ENCODE assay signal across 14 mouse cellular contexts in genomic region chr15:99431967-99432366, GRCm38 (mm10). TPM values are rescaled to one million over a fixed set of nuclear protein-coding genes. Genes with fewer than 3 reads are reported as not detected.
DNase-seq lines count a peak whose midpoint lies in the region; ATAC-seq lines count a peak whose summit lies in the region.
"Had no signal": no experiment of that assay in that cellular context is flagged by ENCODE, and none has a peak within 500 bp of the region (broad histone marks: within the 10 kb centered on the region; RNA-seq: fewer than 3 reads in every experiment).

No protein-coding gene starts in this region.

- no peak for ATAC-seq in embryonic facial prominence, embryonic 13.5 days (ENCODE audit: insufficient number of reproducible peaks, insufficient read depth, low FRiP score, low TSS enrichment, low read depth)
- peak; percentile 65 for ATAC-seq in kidney, embryonic 14.5 days (ENCODE audit: low FRiP score, low TSS enrichment)
- no peak for ATAC-seq in granulocyte monocyte progenitor cell, adult 5-6 weeks (replicated peaks; ENCODE audit: poor library complexity, severe bottlenecking)
- ATAC-seq: intestine, embryonic 15.5 days had no signal

- 77% methylated on average over 8 of the region's 8 CpGs for WGBS in embryonic facial prominence, embryonic 13.5 days
- 32% methylated on average over 8 of the region's 8 CpGs for WGBS in kidney, embryonic 14.5 days

- H3K4me1 ChIP-seq in embryonic facial prominence, embryonic 13.5 days, result peaks cover 18% of the 10 kb centered on the region; the same call in 1 of the 2 replicates
- H3K4me1 ChIP-seq in kidney, embryonic 14.5 days (ENCODE audit: control insufficient read depth, insufficient read depth, low read length), result peaks cover 30% of the 10 kb centered on the region

- H3K27ac ChIP-seq in embryonic facial prominence, embryonic 13.5 days, result 0 out of 2 replicates have a peak overlapping the region, but pooled peaks have one; percentile 11
- peak overlapping the region; percentile 9; the same call in 1 of the 2 replicates for H3K27ac ChIP-seq in kidney, embryonic 14.5 days (ENCODE audit: low read depth, low read length)
- H3K27ac ChIP-seq: intestine, embryonic 15.5 days; liver, embryonic 14.5 days had no signal

- no peaks in the 10 kb centered on the region for H3K9me3 ChIP-seq in embryonic facial prominence, embryonic 13.5 days
- H3K9me3 ChIP-seq in kidney, embryonic 14.5 days (ENCODE audit: control insufficient read depth, low read length), result no peaks in the 10 kb centered on the region
- H3K9me3 ChIP-seq: G1E; intestine, embryonic 15.5 days had no signal

- H3K36me3 ChIP-seq in embryonic facial prominence, embryonic 13.5 days, result peaks cover 75% of the 10 kb centered on the region
- H3K36me3 ChIP-seq in kidney, embryonic 14.5 days (ENCODE audit: control insufficient read depth, insufficient read depth, low read length), result peaks cover 53% of the 10 kb centered on the region

- peak; percentile 48 for DNase-seq in gastrocnemius, postnatal 25 days
- DNase-seq in gastrocnemius, adult 8-10 months (ENCODE audit: low spot score in 2 of 2), result no peak
- DNase-seq in 3134 (ENCODE audit: extremely low read depth, insufficient read length, low spot score), result peak; percentile 71
- DNase-seq in cerebellum, adult 11-12 months, result no peak
- DNase-seq in cerebellum, postnatal 25 days, result no peak
- DNase-seq: lung, postnatal 10 days; right cerebral cortex, postnatal 25 days had no signal

- H3K9ac ChIP-seq in embryonic facial prominence, embryonic 13.5 days, result no peak overlapping the region
- no peak overlapping the region for H3K9ac ChIP-seq in kidney, embryonic 14.5 days (ENCODE audit: low read depth, low read length)
- H3K9ac ChIP-seq: intestine, embryonic 15.5 days; liver, embryonic 14.5 days had no signal

- no peak overlapping the region for H3K4me2 ChIP-seq in embryonic facial prominence, embryonic 13.5 days
- H3K4me2 ChIP-seq in kidney, embryonic 14.5 days (replicated peaks; ENCODE audit: low read depth, low read length), result no peak overlapping the region
- H3K4me2 ChIP-seq: intestine, embryonic 15.5 days; midbrain, embryonic 11.5 days had no signal

- H3K27me3 ChIP-seq in embryonic facial prominence, embryonic 13.5 days, result no peaks in the 10 kb centered on the region
- no peaks in the 10 kb centered on the region for H3K27me3 ChIP-seq in kidney, embryonic 14.5 days (ENCODE audit: control insufficient read depth, insufficient read depth, low read length)
- H3K27me3 ChIP-seq: intestine, embryonic 15.5 days had no signal

- H3K4me3 ChIP-seq in embryonic facial prominence, embryonic 13.5 days, result no peak overlapping the region
- H3K4me3 ChIP-seq in kidney, embryonic 14.5 days (ENCODE audit: low read length), result no peak overlapping the region
- H3K4me3 ChIP-seq: intestine, embryonic 15.5 days had no signal

RNA-seq across cellular contexts. Expression of gene Nckap5l, which starts 25.6 kb away (rescaled TPM):
- 1 to 10 TPM; 3.1 to 4.8 TPM for total RNA-seq in gastrocnemius, postnatal 25 days (2021)
- 1 to 10 TPM; 1.5 to 2.2 (median 1.7) TPM for total RNA-seq in gastrocnemius, adult 8-10 months (2022)
- polyA plus RNA-seq in embryonic facial prominence, embryonic 13.5 days (2015; fragmentation: Nextera tagmentation; extraction: Ambion mirVana), result 9.4 and 10.3 TPM in 2 replicates
- 9.3 and 11.8 TPM in 2 replicates for polyA plus RNA-seq in kidney, embryonic 14.5 days (2014; fragmentation: Nextera tagmentation; extraction: Ambion mirVana)
- total RNA-seq in granulocyte monocyte progenitor cell, adult 5-6 weeks (2014; fragmentation: Nextera tagmentation), result 5.0 and 13.4 TPM in 2 replicates
- 0.26 and 7.5 TPM in 2 replicates for total RNA-seq in granulocyte monocyte progenitor cell, adult 5-6 weeks (2017)

RNA-seq across cellular contexts. Expression of gene Tmbim6, which starts 39.3 kb away (rescaled TPM):
- total RNA-seq in gastrocnemius, postnatal 25 days (2021), result 100 to 1,000 TPM; 153 to 164 TPM
- total RNA-seq in gastrocnemius, adult 8-10 months (2022), result 100 to 1,000 TPM; 194 to 210 (median 203) TPM
- 266 and 285 TPM in 2 replicates for polyA plus RNA-seq in embryonic facial prominence, embryonic 13.5 days (2015; fragmentation: Nextera tagmentation; extraction: Ambion mirVana)
- polyA plus RNA-seq in kidney, embryonic 14.5 days (2014; fragmentation: Nextera tagmentation; extraction: Ambion mirVana), result 321 and 409 TPM in 2 replicates
- 383 and 409 TPM in 2 replicates for total RNA-seq in granulocyte monocyte progenitor cell, adult 5-6 weeks (2014; fragmentation: Nextera tagmentation)
- total RNA-seq in granulocyte monocyte progenitor cell, adult 5-6 weeks (2017), result 163 and 164 TPM in 2 replicates

RNA-seq across cellular contexts. Expression of gene Bcdin3d, which starts 42.6 kb away (rescaled TPM):
- total RNA-seq in gastrocnemius, postnatal 25 days (2021), result 1 to 10 TPM; 3.0 to 4.1 TPM
- total RNA-seq in gastrocnemius, adult 8-10 months (2022), result 1 to 10 TPM; 3.6 to 6.2 (median 4.5) TPM
- 16.3 and 17.3 TPM in 2 replicates for polyA plus RNA-seq in embryonic facial prominence, embryonic 13.5 days (2015; fragmentation: Nextera tagmentation; extraction: Ambion mirVana)
- polyA plus RNA-seq in kidney, embryonic 14.5 days (2014; fragmentation: Nextera tagmentation; extraction: Ambion mirVana), result 13.2 and 16.9 TPM in 2 replicates
- total RNA-seq in granulocyte monocyte progenitor cell, adult 5-6 weeks (2014; fragmentation: Nextera tagmentation), result 3.1 and 3.6 TPM in 2 replicates
- 2.9 and 4.2 TPM in 2 replicates for total RNA-seq in granulocyte monocyte progenitor cell, adult 5-6 weeks (2017)

Comparison
In these comparisons a context has a peak if more than half of its experiments do, and no peak if none do; other contexts are left out.
1. DNase-seq: peak in gastrocnemius, postnatal 25 days (single experiment) and 3134 (single experiment); none in gastrocnemius, adult 8-10 months (0 of 2), cerebellum, adult 11-12 months (single experiment) and cerebellum, postnatal 25 days (0 of 2).